Mouse (Mus musculus) heart, adult 2 months (tissue): ENCODE measurements around the gene Inf2. TPM values are rescaled to one million over a fixed set of nuclear protein-coding genes. Genes with fewer than 3 reads are reported as not detected.

ENCODE experiments used
- DNase-seq, 2 experiments: peaks; one replicate each; pipeline ENCODE4 v3.0.0; 2021
- H3K27ac ChIP-seq: fragments of 200-600 bp; 2 replicates; pipeline ENCODE4 v1.8.1; 2022
- H3K27me3 ChIP-seq: fragments of 200-500 bp; 2 replicates; pipeline ENCODE4 v1.6.1; 2012; ENCODE audit warnings: mild to moderate bottlenecking, low read length, inconsistent platforms, mixed read lengths; ENCODE audit not compliant: control insufficient read depth, insufficient read depth
- H3K36me3 ChIP-seq: fragments of 200-500 bp; 2 replicates; pipeline ENCODE4 v1.6.1; 2012; ENCODE audit warnings: low read length, inconsistent platforms; ENCODE audit not compliant: control insufficient read depth, insufficient read depth
- H3K4me1 ChIP-seq: fragments of 200-500 bp; 2 replicates; pipeline ENCODE4 v1.6.1; 2011; ENCODE audit warnings: low read length; ENCODE audit not compliant: control insufficient read depth, insufficient read depth
- H3K4me3 ChIP-seq: fragments of 200-600 bp; 2 replicates; pipeline ENCODE4 v1.8.1; 2022
- H3K79me2 ChIP-seq: fragments of 200-500 bp; replicated peaks from 2 replicates; pipeline ENCODE4 v1.6.1; 2012; ENCODE audit warnings: mild to moderate bottlenecking, inconsistent platforms, low read length, moderate library complexity, mixed read lengths; ENCODE audit not compliant: control insufficient read depth, insufficient read depth
- H3K9ac ChIP-seq: fragments of 200-500 bp; 2 replicates; pipeline ENCODE4 v1.6.1; 2012; ENCODE audit warnings: low read depth, mild to moderate bottlenecking, control low read depth, inconsistent platforms, low read length, mixed read lengths
- CTCF ChIP-seq: fragments of 200-600 bp; IDR thresholded peaks from 2 replicates; pipeline ENCODE4 v1.8.1; 2022; ENCODE audit warnings: antibody characterized with exemption, mild to moderate bottlenecking, moderate library complexity
- EP300 ChIP-seq: fragments of 200-500 bp; IDR thresholded peaks from 2 replicates; pipeline ENCODE4 v1.6.1; 2011; ENCODE audit warnings: low read depth, low read length, control low read depth; ENCODE audit not compliant: insufficient read depth
- POLR2A ChIP-seq: fragments of 200-500 bp; IDR thresholded peaks from 2 replicates; pipeline ENCODE4 v1.6.1; 2011; ENCODE audit warnings: mild to moderate bottlenecking, low read depth, low read length, control low read depth; ENCODE audit not compliant: insufficient read depth
- WGBS: fragments of 180-500 bp; shearing (Covaris S2); methylation state at CpG from one replicate; pipeline ENCODE4 v1.1.7; 2018; 5-methylcytosine and 5-hydroxymethylcytosine counted together
- intact Hi-C: fragments of 180-260 bp; cut with DNase I; formaldehyde crosslinking; loops from one replicate; pipeline ENCODE4 v1.15.1; 2025
- polyA plus RNA-seq: library from polyadenylated mRNA; depleted of rRNA; stranded (reverse); fragments of >200 nt; gene quantifications from 2 replicates; pipeline ENCODE4 v1.2.3, GENCODE M21; 2012
- total RNA-seq, 2 experiments: library from RNA; stranded (reverse); gene quantifications; 2 replicates each; pipeline ENCODE4 v1.2.3; 2021

The Inf2 gene
- total and polyA plus RNA-seq, 3 experiments: 12.7 to 17.3 (median 15.0) TPM

GRCm38 (mm10) chr12:112575274-112575986 lies 13.2 kb upstream of the Inf2 start:
- Histone ChIP-seq H3K79me2 (no peaks in the 10 kb centered on the region), H3K27ac (no peak overlapping the region), H3K4me1 (peaks cover 9% of the 10 kb centered on the region), H3K9ac (no peak overlapping the region), H3K4me3 (no peak overlapping the region), H3K36me3 (no peaks in the 10 kb centered on the region), H3K27me3 (no peaks in the 10 kb centered on the region)
- no peak for TF ChIP-seq POLR2A
- no peak for TF ChIP-seq CTCF
- no peak for TF ChIP-seq EP300
- DNase-seq: no peak
- intact Hi-C loops: no loop called here
- WGBS: 44% methylated on average over 8 of the region's 8 CpGs

GRCm38 (mm10) chr12:112576341-112576740 lies 12.2 kb upstream of the Inf2 start:
- Histone ChIP-seq H3K4me3 (no peak overlapping the region), H3K27ac (no peak overlapping the region), H3K27me3 (no peaks in the 10 kb centered on the region), H3K9ac (no peak overlapping the region), H3K79me2 (no peaks in the 10 kb centered on the region), H3K4me1 (peaks cover 9% of the 10 kb centered on the region), H3K36me3 (no peaks in the 10 kb centered on the region)
- peak in 1 of 2 experiments; percentile 30 for DNase-seq
- WGBS: 31% methylated on average over 6 of the region's 6 CpGs
- TF ChIP-seq EP300 (peak; percentile 45; the same call in 1 of the 2 replicates), POLR2A (no peak)
- intact Hi-C loops: no loop called here

- H3K79me2 ChIP-seq: no peaks in the 10 kb centered on the region
- TF ChIP-seq POLR2A: no peak
- no peak for TF ChIP-seq EP300
- TF ChIP-seq CTCF: no peak
- H3K4me1 ChIP-seq: peaks cover 9% of the 10 kb centered on the region
- no peak for DNase-seq
- no peak overlapping the region for H3K27ac ChIP-seq
- no peak overlapping the region for H3K4me3 ChIP-seq
- H3K9ac ChIP-seq: no peak overlapping the region
- no peaks in the 10 kb centered on the region for H3K36me3 ChIP-seq
- intact Hi-C loops: no loop called here
- H3K27me3 ChIP-seq: no peaks in the 10 kb centered on the region
- 24% methylated on average over 3 of the region's 3 CpGs for WGBS
Measured at GRCm38 (mm10) chr12:112576749-112577148, 11.8 kb upstream of the Inf2 start.

- intact Hi-C loops: no loop called here
- no peak for DNase-seq
- H3K4me1 ChIP-seq: peaks cover 9% of the 10 kb centered on the region
Measured at GRCm38 (mm10) chr12:112578296-112579090, 10.1 kb upstream of the Inf2 start.

GRCm38 (mm10) chr12:112579430-112579829 lies 9.2 kb upstream of the Inf2 start:
- Histone ChIP-seq H3K27ac (no peak overlapping the region), H3K27me3 (no peaks in the 10 kb centered on the region), H3K79me2 (no peaks in the 10 kb centered on the region), H3K9ac (no peak overlapping the region), H3K36me3 (no peaks in the 10 kb centered on the region), H3K4me1 (peaks cover 9% of the 10 kb centered on the region), H3K4me3 (no peak overlapping the region)
- intact Hi-C loops: no loop called here
- no peak for TF ChIP-seq POLR2A
- WGBS: 79% methylated on average over 5 of the region's 5 CpGs
- no peak for DNase-seq

More at GRCm38 (mm10) chr12:112578296-112579090, 10.1 kb upstream of the Inf2 start:
- Histone ChIP-seq H3K27ac (no peak overlapping the region), H3K79me2 (no peaks in the 10 kb centered on the region), H3K4me3 (no peak overlapping the region), H3K9ac (no peak overlapping the region), H3K27me3 (no peaks in the 10 kb centered on the region), H3K36me3 (no peaks in the 10 kb centered on the region)
- 58% methylated on average over 6 of the region's 6 CpGs for WGBS
- TF ChIP-seq POLR2A (no peak), CTCF (no peak), EP300 (no peak)

- TF ChIP-seq POLR2A: no peak
- TF ChIP-seq CTCF: no peak
- no peak for TF ChIP-seq EP300
- Histone ChIP-seq H3K36me3 (no peaks in the 10 kb centered on the region), H3K79me2 (no peaks in the 10 kb centered on the region), H3K27me3 (no peaks in the 10 kb centered on the region), H3K4me1 (peaks cover 9% of the 10 kb centered on the region), H3K27ac (no peak overlapping the region), H3K9ac (no peak overlapping the region), H3K4me3 (no peak overlapping the region)
- no peak for DNase-seq
- intact Hi-C loops: no loop called here
- WGBS: 80% methylated on average over 8 of the region's 8 CpGs
Measured at GRCm38 (mm10) chr12:112579926-112580325, 8.7 kb upstream of the Inf2 start.
